Mouse (Mus musculus) monocyte, adult 59 days (primary cell): ENCODE measurements around the gene Degs2. TPM values are rescaled to one million over a fixed set of nuclear protein-coding genes. Genes with fewer than 3 reads are reported as not detected.

Experiments used
- total RNA-seq, 2 experiments: library from RNA; stranded (reverse); gene quantifications; one replicate each; pipeline ENCODE4 v1.2.4; 2023

Gene Degs2
- not detected for total RNA-seq

DNA sequence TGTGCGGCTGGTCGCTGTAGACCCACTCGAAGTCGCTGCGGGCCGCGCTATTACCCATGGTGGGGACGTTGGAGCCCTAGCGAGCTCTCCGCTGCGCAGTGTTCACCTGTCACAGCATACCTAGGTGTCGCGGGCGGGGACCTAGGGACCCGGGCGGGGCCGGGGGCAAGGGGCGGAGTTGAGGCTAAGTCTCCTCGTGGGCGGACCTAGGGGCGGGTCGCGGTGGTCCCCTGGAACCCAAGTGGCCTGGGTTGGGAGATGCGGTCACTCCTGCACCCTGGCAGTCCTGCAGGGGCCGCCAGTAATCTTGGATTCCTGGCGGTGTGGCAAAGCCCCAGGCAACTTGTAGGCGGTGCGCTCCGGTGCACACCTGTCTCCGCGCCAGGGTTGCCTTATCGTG is at the start of gene Degs2:
Gene Degs2, minus strand, starts transcription at position 131 of the 400 bp plus-strand sequence.

Other genes starting within 250 kb of the Degs2 start
- 100 to 1,000 TPM; 369 to 377 TPM for gene Evl, start 147.6 kb downstream of the Degs2 start, total RNA-seq
- gene Yy1, start 90.7 kb upstream of the Degs2 start, total RNA-seq: 10 to 100 TPM; 72.0 to 74.7 TPM
- 1 to 10 TPM; 1.1 to 3.2 TPM for gene Slc25a29, start 133.6 kb upstream of the Degs2 start, total RNA-seq
- 1 to 10 TPM; 1.7 to 2.7 TPM for gene Slc25a47, start 133.7 kb upstream of the Degs2 start, total RNA-seq
- 10 to 100 TPM in 1 of 2 experiments, 1 to 10 TPM in 1; 5.6 to 10.3 TPM for gene Wdr25, start 191.3 kb upstream of the Degs2 start, total RNA-seq
- 10 to 100 TPM; 35.0 to 43.8 TPM for gene Wars, start 191.9 kb upstream of the Degs2 start, total RNA-seq